ENCODE assay signal across 8 mouse cellular contexts in the genomic region with DNA sequence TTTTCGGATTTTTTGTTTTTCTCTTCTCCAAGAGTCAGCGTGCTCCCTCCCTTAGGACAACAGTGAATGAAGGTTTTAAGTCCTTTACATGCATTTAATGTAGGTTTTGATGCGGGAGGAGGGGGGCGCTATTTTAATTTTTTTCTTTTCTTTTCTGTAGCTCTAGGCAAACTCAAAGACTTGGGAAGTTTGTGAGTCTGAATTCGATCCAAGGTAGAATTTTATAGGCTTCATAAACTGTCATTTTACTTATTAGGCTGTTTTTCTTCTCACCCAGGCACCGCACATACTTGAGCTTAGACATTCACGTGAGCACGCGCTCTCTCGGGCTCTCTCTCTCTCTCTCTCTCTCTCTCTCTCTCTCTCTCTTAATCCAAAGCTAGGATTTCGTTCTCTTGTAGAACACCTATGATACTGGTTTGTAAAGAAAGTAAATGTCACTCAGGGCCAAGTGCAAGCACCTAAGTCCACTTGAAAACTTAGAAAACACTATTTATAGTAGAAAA. TPM values are rescaled to one million over a fixed set of nuclear protein-coding genes. Genes with fewer than 3 reads are reported as not detected.
DNase-seq lines count a peak whose midpoint lies in the region; ATAC-seq and TF ChIP-seq lines count a peak whose summit lies in the region.

No protein-coding gene starts in this region.

- no peaks in the 10 kb centered on the region for H3K9me3 ChIP-seq in lung, embryonic 15.5 days
- no peaks in the 10 kb centered on the region for H3K9me3 ChIP-seq in embryonic facial prominence, embryonic 12.5 days
- no peaks in the 10 kb centered on the region for H3K9me3 ChIP-seq in limb, embryonic 11.5 days (ENCODE audit: control insufficient read depth, low read length)

- H3K27me3 ChIP-seq in lung, embryonic 15.5 days, result no peaks in the 10 kb centered on the region
- H3K27me3 ChIP-seq in embryonic facial prominence, embryonic 12.5 days, result peaks cover 19% of the 10 kb centered on the region
- H3K27me3 ChIP-seq in limb, embryonic 11.5 days (ENCODE audit: control insufficient read depth, insufficient read depth, low read length), result peaks cover 8% of the 10 kb centered on the region
- no peaks in the 10 kb centered on the region for H3K27me3 ChIP-seq in small intestine, adult 2 months (ENCODE audit: control insufficient read depth, insufficient read depth, low read length)

- 12% methylated on average over 11 of the region's 11 CpGs for WGBS in lung, embryonic 15.5 days
- 3% methylated on average over 11 of the region's 11 CpGs for WGBS in embryonic facial prominence, embryonic 12.5 days
- WGBS in limb, embryonic 11.5 days, result 7% methylated on average over 11 of the region's 11 CpGs
- 8% methylated on average over 11 of the region's 11 CpGs for WGBS in small intestine, adult 2 months

- peak overlapping the region; percentile 98; the same call in 1 of the 2 replicates for H3K27ac ChIP-seq in lung, embryonic 15.5 days
- no peak overlapping the region for H3K27ac ChIP-seq in embryonic facial prominence, embryonic 12.5 days
- no peak overlapping the region for H3K27ac ChIP-seq in limb, embryonic 11.5 days (replicated peaks; ENCODE audit: low read depth, low read length)
- peak overlapping the region; percentile 89 for H3K27ac ChIP-seq in small intestine, adult 2 months (ENCODE audit: insufficient read depth, low read depth, low read length)

- no peak for DNase-seq in lung, postnatal 25 days (ENCODE audit: low spot score)
- DNase-seq in limb, embryonic 11.5 days (ENCODE audit: low spot score), result no peak
- no peak for DNase-seq in ovary, postnatal 36 days (ENCODE audit: low spot score)
- DNase-seq in urinary bladder, postnatal 4 days (ENCODE audit: low spot score in 2 of 2), result no peak

- peak overlapping the region; percentile 62 for H3K4me3 ChIP-seq in lung, embryonic 15.5 days
- peak overlapping the region; percentile 75 for H3K4me3 ChIP-seq in embryonic facial prominence, embryonic 12.5 days
- H3K4me3 ChIP-seq in limb, embryonic 11.5 days (ENCODE audit: low read depth, low read length), result peak overlapping the region; percentile 67
- peak overlapping the region; percentile 79 for H3K4me3 ChIP-seq in small intestine, adult 2 months (ENCODE audit: low read depth, low read length)

- H3K9ac ChIP-seq in lung, embryonic 15.5 days, result peak overlapping the region; percentile 79
- peak overlapping the region; percentile 81 for H3K9ac ChIP-seq in embryonic facial prominence, embryonic 12.5 days
- H3K9ac ChIP-seq in limb, embryonic 11.5 days (ENCODE audit: low read length), result no peak overlapping the region

- TF ChIP-seq POLR2A in small intestine, adult 2 months (IDR thresholded peaks at IDR 0.05; ENCODE audit: low read depth, low read length), result no peak

- no peak for TF ChIP-seq CTCF in small intestine, adult 2 months (IDR thresholded peaks at IDR 0.05; ENCODE audit: extremely low read depth, insufficient read length, insufficient replicate concordance, low read depth, low read length)

- peak overlapping the region; percentile 82 for H3K4me2 ChIP-seq in lung, embryonic 15.5 days
- peak overlapping the region; percentile 85 for H3K4me2 ChIP-seq in embryonic facial prominence, embryonic 12.5 days (replicated peaks)
- H3K4me2 ChIP-seq in limb, embryonic 11.5 days (ENCODE audit: low read depth, severe bottlenecking), result peak overlapping the region; percentile 92

- no peaks in the 10 kb centered on the region for H3K36me3 ChIP-seq in lung, embryonic 15.5 days
- H3K36me3 ChIP-seq in embryonic facial prominence, embryonic 12.5 days, result no peaks in the 10 kb centered on the region
- no peaks in the 10 kb centered on the region for H3K36me3 ChIP-seq in limb, embryonic 11.5 days (ENCODE audit: control insufficient read depth, insufficient read depth, low read length)
- no peaks in the 10 kb centered on the region for H3K36me3 ChIP-seq in small intestine, adult 2 months (ENCODE audit: control insufficient read depth, insufficient read depth, low read length)

- ATAC-seq in lung, embryonic 15.5 days (ENCODE audit: borderline replicate concordance, extremely low read depth, low FRiP score, low TSS enrichment), result no peak
- ATAC-seq in embryonic facial prominence, embryonic 12.5 days (ENCODE audit: insufficient number of reproducible peaks, insufficient read depth, low FRiP score, low TSS enrichment), result no peak
- ATAC-seq in limb, embryonic 11.5 days (ENCODE audit: insufficient number of reproducible peaks, low FRiP score, low TSS enrichment, low read depth), result no peak
- ATAC-seq in granulocyte monocyte progenitor cell, adult 5-6 weeks (replicated peaks; ENCODE audit: poor library complexity, severe bottlenecking), result no peak

- H3K4me1 ChIP-seq in lung, embryonic 15.5 days, result peaks cover 45% of the 10 kb centered on the region
- peaks cover 13% of the 10 kb centered on the region for H3K4me1 ChIP-seq in embryonic facial prominence, embryonic 12.5 days
- H3K4me1 ChIP-seq in limb, embryonic 11.5 days (ENCODE audit: control insufficient read depth, insufficient read depth, low read length), result peaks cover 9% of the 10 kb centered on the region; the same call in 1 of the 2 replicates
- peaks cover 7% of the 10 kb centered on the region; the same call in 1 of the 2 replicates for H3K4me1 ChIP-seq in small intestine, adult 2 months (ENCODE audit: control insufficient read depth, insufficient read depth, insufficient read length, low read length)

RNA-seq across cellular contexts. Expression of a gene that starts 2.0 kb away (rescaled TPM):
- 1.8 and 2.3 TPM in 2 replicates for polyA plus RNA-seq in lung, embryonic 15.5 days (2015; fragmentation: Nextera tagmentation; extraction: Ambion mirVana)
- polyA plus RNA-seq in embryonic facial prominence, embryonic 12.5 days (2016; fragmentation: Nextera tagmentation; extraction: Ambion mirVana), result 2.9 and 3.0 TPM in 2 replicates
- polyA plus RNA-seq in limb, embryonic 11.5 days (2014; fragmentation: Nextera tagmentation; extraction: Ambion mirVana), result 1.8 and 2.1 TPM in 2 replicates
- polyA plus RNA-seq in small intestine, adult 2 months (2012; rRNA removed), result 2.0 and 3.8 TPM in 2 replicates
- 2.3 and 5.3 TPM in 2 replicates for total RNA-seq in granulocyte monocyte progenitor cell, adult 5-6 weeks (2014; fragmentation: Nextera tagmentation)
- 2.7 and 3.6 TPM in 2 replicates for total RNA-seq in granulocyte monocyte progenitor cell, adult 5-6 weeks (2017)

RNA-seq across cellular contexts. Expression of a gene that starts 51.8 kb away (rescaled TPM):
- polyA plus RNA-seq in lung, embryonic 15.5 days (2015; fragmentation: Nextera tagmentation; extraction: Ambion mirVana), result 50.4 and 52.4 TPM in 2 replicates
- polyA plus RNA-seq in embryonic facial prominence, embryonic 12.5 days (2016; fragmentation: Nextera tagmentation; extraction: Ambion mirVana), result 50.4 and 54.2 TPM in 2 replicates
- 55.1 and 61.3 TPM in 2 replicates for polyA plus RNA-seq in limb, embryonic 11.5 days (2014; fragmentation: Nextera tagmentation; extraction: Ambion mirVana)
- 14.8 and 20.0 TPM in 2 replicates for polyA plus RNA-seq in small intestine, adult 2 months (2012; rRNA removed)
- total RNA-seq in granulocyte monocyte progenitor cell, adult 5-6 weeks (2014; fragmentation: Nextera tagmentation), result 9.7 and 16.0 TPM in 2 replicates
- 15.9 and 18.6 TPM in 2 replicates for total RNA-seq in granulocyte monocyte progenitor cell, adult 5-6 weeks (2017)

Comparison
In these comparisons a context has a peak if more than half of its experiments do, and no peak if none do; other contexts are left out.
1. H3K27ac ChIP-seq: peak in lung, embryonic 15.5 days (single experiment) and small intestine, adult 2 months (single experiment); none in embryonic facial prominence, embryonic 12.5 days (single experiment) and limb, embryonic 11.5 days (single experiment).
2. Peak in every context shown above with its lines, with median percentiles within 50 percentile points of each other: H3K4me2 ChIP-seq and H3K4me3 ChIP-seq.